13 mouse cellular contexts compared by ENCODE assay signal in genomic region chr10:71476471-71477080, GRCm38 (mm10).
DNase-seq lines count a peak whose midpoint lies in the region; ATAC-seq lines count a peak whose summit lies in the region.
"Had no signal": no experiment of that assay in that cellular context is flagged by ENCODE, and none has a peak within 500 bp of the region (broad histone marks: within the 10 kb centered on the region; RNA-seq: fewer than 3 reads in every experiment).

No protein-coding gene starts in this region.

- no peak overlapping the region for H3K4me3 ChIP-seq in hindbrain, embryonic 13.5 days
- H3K4me3 ChIP-seq in hindbrain, embryonic 10.5 days, result no peak overlapping the region
- no peak overlapping the region for H3K4me3 ChIP-seq in neural tube, embryonic 15.5 days (replicated peaks)

- no peaks in the 10 kb centered on the region for H3K27me3 ChIP-seq in hindbrain, embryonic 13.5 days
- no peaks in the 10 kb centered on the region for H3K27me3 ChIP-seq in hindbrain, embryonic 10.5 days (ENCODE audit: insufficient read depth, poor library complexity, severe bottlenecking)
- H3K27me3 ChIP-seq in neural tube, embryonic 15.5 days (replicated peaks), result no peaks in the 10 kb centered on the region

- 0 out of 2 replicates have a peak, but pooled peaks have one; percentile 22 for ATAC-seq in hindbrain, embryonic 13.5 days (ENCODE audit: low FRiP score)
- ATAC-seq in neural tube, embryonic 15.5 days (ENCODE audit: low FRiP score), result peak; percentile 58
- no peak for ATAC-seq in monocyte, adult 5-6 weeks (replicated peaks; ENCODE audit: insufficient number of reproducible peaks, low FRiP score, low TSS enrichment, poor library complexity, severe bottlenecking)

- H3K9ac ChIP-seq in hindbrain, embryonic 13.5 days, result no peak overlapping the region
- no peak overlapping the region for H3K9ac ChIP-seq in neural tube, embryonic 15.5 days (replicated peaks)
- H3K9ac ChIP-seq: liver, embryonic 14.5 days had no signal

- H3K4me2 ChIP-seq in hindbrain, embryonic 13.5 days, result no peak overlapping the region
- no peak overlapping the region for H3K4me2 ChIP-seq in neural tube, embryonic 15.5 days

- WGBS in hindbrain, embryonic 13.5 days, result 58% methylated on average over 8 of the region's 8 CpGs
- 77% methylated on average over 8 of the region's 8 CpGs for WGBS in hindbrain, embryonic 10.5 days
- 51% methylated on average over 8 of the region's 8 CpGs for WGBS in neural tube, embryonic 15.5 days

- no peak for DNase-seq in hindbrain, embryonic 10.5 days (ENCODE audit: low spot score)
- DNase-seq in right cerebral cortex, postnatal 10 days (ENCODE audit: low spot score in 2 of 2), result peak; percentile 59 to 73
- DNase-seq in right cerebral cortex, postnatal 36 days (ENCODE audit: low spot score in 2 of 2), result no peak
- DNase-seq in cerebellum, postnatal 10 days, result peak; percentile 87 to 90
- no peak for DNase-seq in gastrocnemius, postnatal 4 days (ENCODE audit: low spot score in 2 of 2)
- DNase-seq: gastrocnemius, postnatal 36 days; heart, postnatal 10 days; kidney, adult 11 months; thymus, postnatal 36 days had no signal

- peaks cover 17% of the 10 kb centered on the region for H3K4me1 ChIP-seq in hindbrain, embryonic 13.5 days (replicated peaks)
- no peaks in the 10 kb centered on the region for H3K4me1 ChIP-seq in hindbrain, embryonic 10.5 days (replicated peaks)
- peaks cover 12% of the 10 kb centered on the region for H3K4me1 ChIP-seq in neural tube, embryonic 15.5 days

- H3K9me3 ChIP-seq in hindbrain, embryonic 13.5 days, result no peaks in the 10 kb centered on the region
- H3K9me3 ChIP-seq in hindbrain, embryonic 10.5 days, result no peaks in the 10 kb centered on the region
- H3K9me3 ChIP-seq in neural tube, embryonic 15.5 days (replicated peaks), result no peaks in the 10 kb centered on the region

- no peak overlapping the region; the same call in 1 of the 2 replicates for H3K27ac ChIP-seq in hindbrain, embryonic 13.5 days
- no peak overlapping the region for H3K27ac ChIP-seq in hindbrain, embryonic 10.5 days
- 0 out of 2 replicates have a peak overlapping the region, but pooled peaks have one; percentile 11 for H3K27ac ChIP-seq in neural tube, embryonic 15.5 days (replicated peaks)
- H3K27ac ChIP-seq: liver, embryonic 14.5 days had no signal

- no peaks in the 10 kb centered on the region for H3K36me3 ChIP-seq in hindbrain, embryonic 13.5 days
- H3K36me3 ChIP-seq in hindbrain, embryonic 10.5 days, result no peaks in the 10 kb centered on the region
- H3K36me3 ChIP-seq in neural tube, embryonic 15.5 days, result no peaks in the 10 kb centered on the region

Comparison
In these comparisons a context has a peak if more than half of its experiments do, and no peak if none do; other contexts are left out.
1. DNase-seq: peak in right cerebral cortex, postnatal 10 days (2 of 2) and cerebellum, postnatal 10 days (2 of 2); none in hindbrain, embryonic 10.5 days (single experiment), right cerebral cortex, postnatal 36 days (0 of 2) and gastrocnemius, postnatal 4 days (0 of 2).